Mouse (Mus musculus) kidney, postnatal 14 days (tissue): ENCODE measurements around the gene Pan3.

ENCODE experiments used
- DNase-seq: peaks from one replicate; pipeline ENCODE4 v3.0.0; 2022; ENCODE audit warnings: mixed read lengths

Gene Pan3

DNA sequence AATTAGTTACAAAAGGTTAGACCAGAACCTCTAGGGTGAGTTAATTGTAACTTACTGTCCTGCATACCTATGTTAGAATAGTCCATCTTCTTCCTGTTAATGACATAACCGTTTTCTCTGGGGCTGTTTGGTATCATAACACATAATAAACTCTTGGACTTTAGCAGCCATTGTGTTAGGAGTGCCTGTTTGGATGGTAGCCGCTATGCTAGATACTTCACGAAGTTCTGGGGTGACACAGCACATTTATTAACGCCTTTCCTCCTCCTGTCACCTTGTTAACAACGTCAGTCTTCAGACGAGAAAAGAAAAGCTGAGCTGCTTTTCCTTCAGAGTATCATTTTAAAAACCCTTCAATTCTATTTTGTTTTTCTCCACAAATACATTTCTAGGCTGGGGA, 59.3 kb downstream of the Pan3 start:
- DNase-seq = no peak

DNA sequence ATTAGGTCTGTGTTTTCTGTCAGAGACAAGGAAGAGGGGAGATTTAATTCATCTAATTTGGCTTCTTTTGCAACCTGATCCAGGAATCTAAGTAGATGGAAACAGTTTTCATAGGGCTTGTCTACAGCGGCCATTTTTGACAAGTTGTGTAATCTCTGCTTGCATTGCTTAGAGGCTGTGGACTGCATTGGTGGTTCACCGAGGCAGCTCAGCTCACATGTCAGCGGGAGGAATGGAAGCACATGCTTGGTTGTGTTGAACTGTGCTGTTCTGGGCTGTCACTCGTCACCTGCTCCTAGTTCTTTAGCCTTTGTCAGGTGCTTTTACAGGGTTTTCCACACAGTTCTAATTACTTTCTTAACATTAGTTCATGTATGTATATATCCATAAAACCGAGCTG, 60.9 kb downstream of the Pan3 start:
- no peak for DNase-seq

DNA sequence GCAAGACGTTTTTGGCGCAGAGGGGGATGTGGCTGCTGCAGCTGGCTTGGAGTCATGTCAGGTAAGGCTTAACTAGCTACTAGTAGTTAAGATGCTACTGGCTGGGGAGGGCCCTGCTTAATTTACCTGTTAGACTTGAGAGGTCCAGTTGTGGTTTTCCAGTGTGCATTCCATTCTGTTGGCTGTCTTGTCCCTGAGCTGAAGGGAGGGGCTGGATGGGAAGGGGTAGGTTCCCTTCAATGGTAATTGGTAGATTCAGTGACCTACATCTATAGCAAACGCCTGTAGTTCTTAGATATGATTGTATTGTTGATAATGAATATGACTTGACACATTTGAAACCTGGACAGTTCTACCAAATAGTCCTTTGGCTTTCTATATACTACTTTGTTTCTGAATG, 62.5 kb downstream of the Pan3 start:
- no peak for DNase-seq

DNA sequence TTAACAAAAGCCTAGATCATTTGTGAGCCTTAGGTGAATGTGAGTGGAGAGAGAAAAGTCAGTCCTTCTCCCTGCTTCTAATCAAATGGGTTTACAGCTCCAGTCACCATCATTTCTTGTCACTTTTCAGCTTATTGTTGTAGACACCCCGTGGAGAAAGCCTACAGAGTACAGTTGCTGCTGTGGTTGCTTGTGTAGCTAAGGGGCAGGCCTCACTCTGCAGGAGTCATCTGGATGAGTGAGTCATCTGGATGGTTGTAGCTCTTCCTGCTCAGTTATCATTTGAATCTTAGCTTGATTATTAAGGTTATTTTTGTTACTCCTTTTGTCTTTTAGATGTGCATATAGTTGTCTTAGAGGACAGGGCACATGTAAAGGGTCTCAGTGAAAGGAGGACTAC, 63.2 kb downstream of the Pan3 start:
- DNase-seq = no peak

DNA sequence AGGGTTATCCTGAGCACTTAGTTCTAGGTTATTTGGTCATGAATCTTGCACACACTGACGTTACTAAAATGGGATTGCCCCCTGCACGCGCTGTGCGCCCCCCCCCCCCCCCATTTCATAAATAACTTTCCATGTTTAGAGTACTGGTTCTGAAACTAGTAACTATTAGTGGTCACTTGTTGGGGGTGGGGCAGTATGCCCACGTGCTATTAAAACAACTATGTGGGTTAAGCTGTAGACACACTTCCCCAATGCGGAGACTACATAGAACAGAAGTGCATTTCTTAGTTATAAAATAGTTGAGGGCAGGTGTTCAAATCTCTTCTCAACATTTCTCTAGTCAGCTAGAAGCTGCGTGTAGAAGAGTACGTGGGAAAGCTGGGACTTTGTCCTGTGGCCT, 63.7 kb downstream of the Pan3 start:
- no peak for DNase-seq

DNA sequence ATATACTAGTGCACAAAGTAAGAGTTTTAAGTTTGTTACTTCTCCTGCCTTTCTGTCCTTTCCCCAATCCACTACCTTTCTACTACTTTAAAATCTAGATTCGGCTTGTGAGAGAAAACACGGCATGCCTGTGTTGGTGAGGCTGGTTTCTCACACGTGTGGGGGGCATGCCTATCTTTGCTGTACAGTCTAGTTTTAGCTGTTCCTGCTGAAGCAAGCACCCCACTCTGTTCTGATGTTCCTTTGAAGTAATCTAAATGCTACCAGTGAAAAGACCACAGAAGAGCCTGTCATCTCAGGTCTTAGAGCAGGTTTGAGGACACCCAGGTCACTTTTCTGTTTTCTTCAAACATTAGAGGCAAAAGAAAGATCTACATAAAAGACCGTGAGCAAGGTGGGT, 64.4 kb downstream of the Pan3 start:
- no peak for DNase-seq

DNA sequence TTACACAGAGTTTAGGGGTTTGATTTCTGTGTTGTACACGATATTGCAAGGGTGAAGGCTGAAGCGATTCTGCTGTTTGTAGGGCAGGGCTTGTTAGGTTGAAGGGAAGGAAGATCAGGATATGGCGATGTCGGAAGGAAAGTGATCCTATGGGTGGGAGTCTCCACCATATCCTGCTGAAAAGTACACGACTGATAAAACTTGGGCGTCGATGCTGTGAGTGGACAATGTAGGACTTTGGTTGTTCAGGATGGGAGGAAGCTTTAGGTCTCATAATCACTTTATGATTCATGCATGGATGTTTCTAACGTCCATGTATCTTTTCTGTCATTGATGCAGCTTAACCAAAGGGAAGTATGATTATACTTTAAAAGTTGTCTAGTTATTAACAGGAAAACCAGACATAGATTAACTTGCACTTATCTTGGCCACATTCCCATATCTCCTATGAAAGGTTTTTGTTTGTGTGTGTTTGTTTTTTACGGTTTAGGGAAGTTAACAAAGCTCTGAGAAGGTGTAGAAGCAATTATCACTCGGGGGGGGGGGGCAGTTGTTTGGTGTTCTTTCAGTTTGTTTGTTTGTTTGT, 64.9 kb downstream of the Pan3 start:
- DNase-seq = no peak

DNA sequence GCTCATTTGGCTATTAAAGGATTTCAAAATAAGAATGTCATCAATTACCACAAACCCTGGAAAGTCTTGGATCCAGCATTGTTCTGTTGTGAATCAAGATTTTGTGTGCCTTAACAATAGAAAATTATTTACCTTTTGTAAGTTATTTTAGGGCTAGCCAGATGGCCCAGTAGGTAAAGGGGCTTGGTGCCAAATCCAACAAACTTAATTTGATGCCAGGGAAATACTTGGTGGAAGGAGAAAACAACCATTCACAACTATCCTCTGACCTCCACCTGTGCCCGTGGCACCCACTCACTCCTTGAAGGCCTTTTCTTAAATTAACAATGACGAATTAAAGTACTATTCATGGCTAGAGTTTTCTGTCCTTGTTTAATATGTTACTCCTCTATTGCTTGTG, 66.0 kb downstream of the Pan3 start:
- no peak for DNase-seq

DNA sequence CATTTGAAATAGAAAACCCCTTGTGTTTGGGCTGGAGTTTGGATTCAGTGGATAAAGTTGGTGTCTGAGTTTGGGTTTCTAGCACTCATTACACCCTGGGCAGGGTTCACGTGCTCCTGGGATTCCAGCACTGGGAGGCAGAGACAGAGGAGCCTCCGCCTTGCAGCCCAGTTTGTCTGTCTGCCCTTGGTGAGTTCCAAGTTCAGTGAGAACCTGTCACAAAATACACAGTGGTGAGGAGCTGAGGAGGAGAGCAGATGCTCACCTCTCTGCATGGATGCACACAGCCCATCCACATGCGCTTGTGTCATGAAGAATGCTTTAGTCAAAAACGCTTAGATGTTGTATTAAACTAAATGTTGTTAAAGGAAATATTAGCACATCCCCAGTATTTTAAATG, 67.0 kb downstream of the Pan3 start:
- DNase-seq = peak; percentile 52

DNA sequence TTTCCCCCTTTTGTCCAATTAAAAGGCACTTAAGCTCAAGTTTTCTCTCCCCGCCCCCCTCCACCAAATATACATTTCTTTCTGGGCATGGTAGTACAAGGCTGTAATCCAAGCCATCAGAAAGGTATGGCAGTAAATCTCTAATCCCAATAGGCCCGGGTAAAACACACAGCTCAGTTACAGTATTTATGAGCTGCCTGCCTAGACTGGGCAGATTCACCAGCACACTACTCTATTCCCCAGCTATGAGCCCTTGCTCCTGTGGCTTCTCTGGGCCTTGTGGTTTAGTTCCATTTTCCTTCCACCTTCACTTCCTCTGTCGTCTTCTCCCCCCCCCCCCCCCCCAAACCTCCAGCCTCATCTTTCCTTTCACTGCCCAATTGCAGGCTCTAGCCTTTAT, 67.8 kb downstream of the Pan3 start:
- DNase-seq = no peak

DNA sequence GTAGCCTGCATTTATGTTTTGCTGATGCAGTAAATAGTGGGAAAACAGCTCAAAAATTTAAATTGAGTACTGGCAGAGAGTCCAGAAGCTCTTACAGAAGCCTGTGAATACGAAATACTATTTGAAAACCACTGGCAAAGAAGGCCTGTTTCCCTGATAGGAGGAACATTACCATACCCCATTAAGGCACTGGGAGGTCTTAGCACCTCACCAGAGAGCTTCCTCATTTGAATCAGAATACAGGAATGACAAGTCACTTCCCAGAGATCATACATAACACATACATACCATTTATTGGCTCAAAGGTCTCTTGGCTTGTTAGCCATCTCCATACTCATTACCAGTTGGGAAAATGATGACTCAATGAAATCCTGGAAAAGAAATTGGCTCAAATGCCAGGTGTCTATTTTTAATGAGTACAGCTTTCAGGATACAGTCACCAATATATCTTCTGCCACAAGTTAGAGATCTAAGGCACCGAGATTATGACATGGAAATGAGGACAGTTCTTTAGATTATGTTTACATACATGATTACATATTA, 71.6 kb downstream of the Pan3 start:
- no peak for DNase-seq

DNA sequence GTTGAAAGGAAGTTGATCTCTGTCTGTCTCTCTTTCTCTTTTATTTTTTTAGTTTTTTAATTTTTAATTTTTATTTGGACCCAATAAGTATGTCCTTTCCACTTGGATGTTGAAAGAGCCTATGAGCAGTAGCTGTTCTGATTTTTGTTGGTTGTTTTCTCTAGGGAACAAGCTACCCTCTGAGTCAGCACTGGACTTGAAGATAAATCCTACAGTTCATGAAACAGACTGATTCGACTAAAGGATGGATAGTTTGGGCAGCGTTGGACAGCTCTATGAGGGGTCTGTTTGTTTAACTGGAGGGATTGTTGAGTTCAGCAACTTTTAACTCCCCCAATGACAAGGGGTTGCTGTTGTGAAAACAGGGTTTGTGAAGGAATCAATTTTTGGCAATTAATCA, 73.0 kb downstream of the Pan3 start:
- DNase-seq = no peak

DNA sequence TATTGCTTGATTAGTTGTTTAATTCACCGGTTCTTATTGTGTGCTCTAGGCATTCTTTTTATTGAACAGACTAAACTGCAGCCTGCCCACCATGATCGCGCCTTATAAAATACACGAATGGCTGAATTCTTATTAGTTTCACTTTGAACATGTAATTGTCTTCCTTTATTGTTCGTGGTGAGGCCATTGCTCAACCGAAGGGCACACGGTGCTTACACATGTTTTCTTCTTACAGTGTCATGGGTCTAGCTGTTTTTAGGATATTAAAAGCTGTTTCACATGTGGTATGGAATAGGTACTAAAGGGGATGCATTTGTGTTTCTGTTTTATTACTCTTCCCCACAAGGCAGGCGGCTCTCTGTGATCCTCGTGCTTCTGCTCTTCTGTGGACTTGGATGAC, 81.4 kb downstream of the Pan3 start:
- no peak for DNase-seq

DNA sequence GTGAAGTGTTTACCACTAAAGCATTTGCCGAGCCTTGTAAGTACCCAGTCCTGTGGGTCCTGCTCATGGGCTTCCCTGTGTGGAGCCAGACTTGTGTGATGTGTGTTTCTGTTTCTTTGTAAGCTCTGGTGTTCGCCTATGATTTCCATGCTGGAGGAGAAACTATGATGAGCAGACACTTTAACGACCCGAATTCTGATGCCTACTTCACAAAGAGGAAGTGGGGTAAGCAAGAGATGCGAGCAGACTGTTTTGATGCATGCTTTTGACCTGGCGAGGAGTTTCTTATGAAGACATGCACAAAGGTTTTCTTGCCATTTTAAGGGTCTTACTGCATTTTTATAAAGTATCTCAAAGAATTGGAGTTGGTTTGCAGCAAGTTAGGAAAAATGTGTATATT, 97.0 kb downstream of the Pan3 start:
- no peak for DNase-seq

DNA sequence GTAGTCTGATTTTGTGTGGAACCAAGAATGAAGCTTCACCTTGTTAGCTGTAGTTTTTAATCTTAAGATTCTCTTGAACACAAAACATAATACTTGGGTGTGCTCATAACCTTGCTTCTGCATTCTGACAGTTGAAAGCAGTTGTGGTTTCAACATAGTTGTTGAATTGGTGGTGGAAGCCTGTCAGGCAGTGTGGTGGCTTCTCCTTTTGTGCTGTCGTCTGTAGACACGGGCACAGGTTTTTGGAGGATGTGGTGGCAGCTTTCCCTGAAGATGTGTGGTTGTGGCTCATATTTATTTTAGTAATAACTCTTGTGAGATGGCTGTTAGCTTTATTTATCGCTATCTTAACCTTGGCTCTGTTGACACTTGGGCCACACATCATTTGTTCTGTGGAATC, 97.8 kb downstream of the Pan3 start:
- no peak for DNase-seq

DNA sequence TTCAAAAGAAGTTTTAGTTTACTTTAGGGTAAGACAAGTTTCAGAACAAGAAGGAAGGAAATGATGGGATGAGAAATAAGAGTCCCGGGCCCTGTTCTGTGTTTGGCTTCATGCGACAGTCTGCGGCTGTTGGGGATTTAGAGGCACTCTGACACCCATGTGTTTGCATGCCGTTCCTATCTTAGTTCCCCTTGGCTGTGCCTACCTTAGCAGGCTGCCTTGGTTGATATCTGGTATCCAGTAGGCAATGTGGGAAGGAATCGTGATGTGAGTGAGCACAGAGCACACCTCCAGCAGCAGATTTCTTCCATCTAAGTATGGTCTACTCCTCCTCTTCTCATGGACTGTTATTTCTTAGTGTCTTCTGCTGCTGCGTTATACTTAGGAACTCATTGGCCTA, 102.1 kb downstream of the Pan3 start:
- DNase-seq = no peak

DNA sequence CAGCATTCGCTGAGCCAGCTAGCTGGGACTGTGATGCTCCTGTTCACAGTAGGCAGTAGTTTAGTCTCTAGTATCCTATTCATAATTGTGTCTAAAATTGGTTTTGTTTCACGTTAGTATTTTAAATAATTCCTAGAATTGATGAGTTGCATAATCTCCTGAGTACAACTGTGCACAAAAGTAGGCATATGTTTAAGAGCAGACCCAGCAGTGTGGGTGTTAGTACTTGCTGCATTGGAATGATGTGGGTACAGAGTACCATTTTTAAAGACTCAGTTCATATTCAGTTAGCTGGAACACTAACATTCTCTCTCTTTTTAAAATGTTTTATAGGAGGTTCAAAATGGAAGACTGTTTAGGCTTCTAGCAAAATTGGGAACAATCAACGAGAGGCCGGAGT, 109.4 kb downstream of the Pan3 start:
- no peak for DNase-seq

DNA sequence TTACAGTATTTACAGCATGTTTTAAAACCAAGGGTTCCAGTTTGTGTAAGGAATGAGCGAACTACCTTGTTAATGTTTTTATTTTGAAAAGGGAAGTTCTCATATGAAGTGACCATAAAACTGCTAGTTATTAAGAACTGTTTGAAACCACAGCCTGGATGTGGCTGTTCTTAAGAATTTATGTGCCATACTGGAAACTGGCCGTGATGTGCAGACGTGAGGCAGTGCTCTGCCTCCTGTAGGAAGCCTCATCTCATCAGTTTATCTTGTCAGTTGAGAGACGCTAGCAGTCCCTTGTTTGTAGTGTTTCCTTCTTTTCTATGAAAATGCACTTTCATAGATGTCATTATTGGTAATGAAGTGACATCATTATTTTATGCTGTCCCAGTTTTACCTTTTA, 109.9 kb downstream of the Pan3 start:
- DNase-seq = no peak

DNA sequence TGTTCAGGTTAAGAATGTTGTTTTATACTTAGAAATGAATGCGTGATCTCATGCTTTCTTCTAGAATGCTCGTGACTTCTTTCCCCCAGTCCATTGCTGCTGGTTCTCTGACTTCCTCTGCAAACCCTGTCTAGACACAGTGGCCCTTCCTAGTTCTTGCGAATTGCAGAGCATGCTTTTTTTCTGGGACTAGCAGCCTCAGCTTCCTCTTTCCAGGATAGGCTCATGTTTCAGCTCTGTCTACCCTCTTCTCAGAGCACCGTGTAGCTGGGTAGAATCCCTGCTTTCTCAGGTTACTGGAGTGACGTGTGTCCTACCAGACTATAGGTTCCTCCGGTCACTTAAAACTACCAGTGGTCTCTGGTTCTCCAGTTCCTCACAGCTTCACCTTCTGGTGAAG, 112.3 kb downstream of the Pan3 start:
- DNase-seq = no peak

DNA sequence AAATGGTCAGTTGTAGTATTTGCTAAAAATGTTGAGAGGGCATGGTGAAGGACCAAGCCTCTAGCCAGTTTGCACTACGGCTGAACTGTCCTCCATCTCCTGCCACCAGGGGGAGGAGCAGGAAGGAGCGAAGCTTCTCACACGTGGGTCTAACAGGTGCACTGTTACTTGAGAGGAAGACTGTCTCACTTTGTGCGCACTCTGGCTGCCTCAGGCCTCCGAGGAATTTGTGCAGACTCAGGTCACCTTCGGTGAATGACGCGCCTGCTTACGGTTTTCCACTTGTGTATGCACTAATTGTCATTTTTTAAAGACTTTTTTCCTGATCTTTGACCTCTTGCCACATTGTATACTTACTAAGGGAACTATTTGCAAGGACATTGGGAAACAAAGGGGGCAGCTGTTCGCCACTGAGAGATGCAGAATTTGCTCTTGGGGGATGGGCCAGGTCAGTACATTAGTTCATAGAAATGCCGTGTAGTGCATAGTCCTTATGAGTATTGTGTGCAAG, 115.8 kb downstream of the Pan3 start:
- DNase-seq = no peak

DNA sequence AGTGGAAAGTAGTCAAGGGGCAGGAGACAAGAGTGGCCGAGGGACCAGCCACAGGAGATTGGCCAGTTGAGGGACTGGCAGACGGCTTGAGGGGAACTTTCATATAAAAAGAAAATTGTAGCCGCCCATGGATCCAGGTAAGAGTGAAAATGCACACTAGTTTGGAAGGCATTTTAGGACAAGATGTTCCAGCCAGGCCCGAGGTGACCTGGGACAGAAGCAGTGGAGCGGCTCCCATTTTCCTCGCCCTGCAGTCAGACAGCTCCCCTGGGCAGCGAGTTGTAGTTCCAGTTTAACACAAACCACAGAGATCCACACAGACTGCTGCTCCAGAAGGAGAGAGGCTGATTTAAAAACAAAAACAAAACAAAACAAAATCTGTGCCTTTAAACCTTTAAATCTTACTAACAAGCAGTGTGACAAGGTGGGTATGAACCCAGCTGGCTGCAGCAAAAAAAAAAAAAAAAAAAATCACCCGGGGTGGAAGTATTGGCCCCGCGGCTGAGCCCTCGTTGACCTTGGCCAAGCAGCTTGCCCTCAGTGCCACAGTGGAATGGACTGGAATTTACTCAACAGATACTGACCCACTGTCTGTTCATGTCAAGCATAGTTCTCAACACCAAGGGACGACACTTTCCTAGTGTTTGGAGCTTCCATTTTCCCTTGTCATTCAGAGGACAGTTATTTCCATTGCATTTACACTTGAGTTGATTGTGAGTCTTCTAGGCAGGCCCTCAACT, 119.2 kb downstream of the Pan3 start:
- peak; percentile 34 for DNase-seq

DNA sequence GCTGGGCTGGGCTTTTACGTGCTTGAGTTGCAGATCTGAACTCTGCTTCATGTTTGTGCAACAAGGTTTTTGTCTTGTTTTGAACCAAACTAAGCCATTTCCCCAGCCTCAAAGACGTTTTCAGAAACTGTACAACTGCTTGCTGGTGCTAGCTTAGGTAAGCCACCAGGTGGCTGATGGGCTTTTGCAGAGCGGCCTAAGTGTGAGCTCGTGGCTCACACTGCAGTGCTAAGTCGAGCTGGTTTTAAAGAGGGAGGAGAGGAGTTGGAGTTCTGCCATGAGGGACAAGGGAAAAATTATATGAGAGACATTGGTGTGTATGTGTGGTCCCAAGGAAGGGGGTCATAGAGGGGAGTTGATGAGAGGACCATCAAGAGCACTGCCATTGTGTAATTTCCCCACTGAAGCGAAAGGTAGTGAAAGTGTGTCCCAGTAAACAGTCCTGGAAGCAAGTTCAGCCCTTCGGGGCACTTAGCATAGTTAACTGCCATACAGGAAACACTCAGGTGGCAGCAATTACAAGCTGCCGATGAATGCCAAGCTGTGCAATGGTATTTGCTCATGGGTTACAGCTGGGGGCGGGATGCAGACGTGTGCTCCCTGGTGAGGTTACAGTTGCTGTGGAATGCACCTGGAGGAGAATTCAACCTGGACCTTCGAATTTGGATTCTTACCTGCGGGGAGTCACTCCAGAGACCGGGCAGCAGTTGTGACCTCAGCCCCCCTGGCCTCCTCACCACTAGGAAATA, 122.1 kb downstream of the Pan3 start:
- peak; percentile 50 for DNase-seq

DNA sequence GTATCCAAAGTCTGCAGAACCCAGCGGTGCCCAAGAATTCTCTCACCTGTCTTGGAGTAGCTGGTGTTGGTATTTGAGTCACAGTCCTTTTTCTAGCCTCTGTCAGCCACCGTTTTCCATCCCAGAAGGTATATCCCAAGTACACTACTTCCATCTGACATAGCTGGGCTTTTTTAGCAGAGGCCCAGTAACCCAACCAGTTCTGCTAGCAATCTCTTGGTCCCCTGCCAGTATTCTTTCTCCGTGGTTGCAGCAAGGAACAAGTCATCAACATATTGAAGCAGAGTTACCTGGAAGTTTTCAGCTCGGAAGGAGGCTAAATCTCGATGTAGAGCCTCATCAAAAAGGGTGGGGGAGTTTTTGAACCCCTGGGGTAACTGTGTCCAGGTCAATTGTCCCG, 127.7 kb downstream of the Pan3 start:
- peak; percentile 38 for DNase-seq
